In genomic region chr9:117872387-117873081, GRCm38 (mm10) we compare ENCODE assay signal across 8 mouse cellular contexts.
DNase-seq lines count a peak whose midpoint lies in the region; ATAC-seq and TF ChIP-seq lines count a peak whose summit lies in the region.

No protein-coding gene starts in this region.

- WGBS in lung, embryonic 14.5 days: under 1% methylated on average over 67 of the region's 70 CpGs

- peaks cover 4% of the 10 kb centered on the region; the same call in 1 of the 2 replicates for H3K4me1 ChIP-seq in lung, embryonic 14.5 days (ENCODE audit: insufficient read depth)

- peak; percentile 24; the same call in 1 of the 2 replicates for TF ChIP-seq CTCF in lung, embryonic 14.5 days (IDR thresholded peaks at IDR 0.05; ENCODE audit: low read depth)
- peak; percentile 58 for TF ChIP-seq CTCF in layer of hippocampus, adult 2 months (conservative IDR thresholded peaks at IDR 0.05)

- DNase-seq in lung, embryonic 14.5 days: peak; percentile 75
- no peak for DNase-seq in lung, adult 18-20 months
- DNase-seq in cerebellum, postnatal 36 days: peak; percentile 32
- DNase-seq in frontal cortex, postnatal 36 days (ENCODE audit: low spot score in 2 of 2): peak; percentile 36 to 53
- DNase-seq in layer of hippocampus, adult 2 months (ENCODE audit: low spot score in 2 of 2): peak; percentile 14 to 28
- peak; percentile 35 for DNase-seq in lung, postnatal 14 days
- peak; percentile 57 to 62 for DNase-seq in right cerebral cortex, postnatal 10 days (ENCODE audit: low spot score in 2 of 2)
- no peak for DNase-seq in spleen, adult 18-20 months

- peak; percentile 81 for ATAC-seq in lung, embryonic 14.5 days (ENCODE audit: insufficient read depth)

- H3K4me3 ChIP-seq in lung, embryonic 14.5 days (ENCODE audit: low read depth, low read length): peak overlapping the region; percentile 58
- peak overlapping the region; percentile 74 for H3K4me3 ChIP-seq in layer of hippocampus, adult 2 months

- no peaks in the 10 kb centered on the region for H3K36me3 ChIP-seq in lung, embryonic 14.5 days (ENCODE audit: insufficient read depth)

- H3K27ac ChIP-seq in lung, embryonic 14.5 days (ENCODE audit: low read depth): 0 out of 2 replicates have a peak overlapping the region, but pooled peaks have one; percentile 4
- H3K27ac ChIP-seq in layer of hippocampus, adult 2 months: peak overlapping the region; percentile 51; the same call in 1 of the 2 replicates

- peak overlapping the region; percentile 52 for H3K9ac ChIP-seq in lung, embryonic 14.5 days

- H3K4me2 ChIP-seq in lung, embryonic 14.5 days: peak overlapping the region; percentile 97

- H3K9me3 ChIP-seq in lung, embryonic 14.5 days (ENCODE audit: low read depth, low read length): no peaks in the 10 kb centered on the region

- peaks cover 25% of the 10 kb centered on the region for H3K27me3 ChIP-seq in lung, embryonic 14.5 days (ENCODE audit: insufficient read depth, low read length)

Comparison
In these comparisons a context has a peak if more than half of its experiments do, and no peak if none do; other contexts are left out.
1. DNase-seq: peak in lung, embryonic 14.5 days (single experiment), cerebellum, postnatal 36 days (2 of 2), frontal cortex, postnatal 36 days (2 of 2), layer of hippocampus, adult 2 months (2 of 2), lung, postnatal 14 days (single experiment) and right cerebral cortex, postnatal 10 days (2 of 2); none in lung, adult 18-20 months (0 of 2) and spleen, adult 18-20 months (0 of 2).